Mouse (Mus musculus) cerebellum, adult 2 months (tissue): ENCODE results near the gene F2r. TPM values are rescaled to one million over a fixed set of nuclear protein-coding genes. Genes with fewer than 3 reads are reported as not detected.

Source experiments
- DNase-seq, 2 experiments: peaks; one replicate each; pipeline ENCODE4 v3.0.0; 2021
- H3K27ac ChIP-seq: fragments of 200-500 bp; 2 replicates; pipeline ENCODE4 v1.5.1; 2012; ENCODE audit warnings: low read length, control low read depth, inconsistent platforms; ENCODE audit not compliant: insufficient read depth
- H3K27me3 ChIP-seq: fragments of 200-500 bp; 2 replicates; pipeline ENCODE4 v1.6.1; 2012; ENCODE audit warnings: inconsistent platforms, mild to moderate bottlenecking, low read length, moderate library complexity; ENCODE audit not compliant: control insufficient read depth, insufficient read depth
- H3K4me1 ChIP-seq: fragments of 200-500 bp; 2 replicates; pipeline ENCODE4 v1.6.1; 2011; ENCODE audit warnings: low read length; ENCODE audit not compliant: control insufficient read depth, insufficient read depth
- H3K4me3 ChIP-seq: fragments of 200-500 bp; replicated peaks from 2 replicates; pipeline ENCODE3; 2011; ENCODE audit warnings: mild to moderate bottlenecking, low read depth, low read length, control low read depth; ENCODE audit not compliant: insufficient read depth
- CTCF ChIP-seq: fragments of 200-500 bp; IDR thresholded peaks from 2 replicates; pipeline ENCODE4 v1.5.1; 2011; ENCODE audit warnings: low read depth, mild to moderate bottlenecking, control low read depth, low read length, moderate library complexity, borderline replicate concordance; ENCODE audit not compliant: insufficient read depth
- POLR2A ChIP-seq: fragments of 200-500 bp; IDR thresholded peaks from 2 replicates; pipeline ENCODE4 v1.6.1; 2011; ENCODE audit warnings: low read length, control low read depth, borderline replicate concordance; ENCODE audit not compliant: insufficient read depth
- WGBS: fragments of 180-500 bp; shearing (Covaris S2); methylation state at CpG from one replicate; pipeline ENCODE4 v1.1.7; 2018; 5-methylcytosine and 5-hydroxymethylcytosine counted together
- polyA plus RNA-seq: library from polyadenylated mRNA; depleted of rRNA; stranded (reverse); fragments of >200 nt; gene quantifications from 2 replicates; pipeline ENCODE4 v1.2.3, GENCODE M21; 2012; rRNA removed

The F2r gene
- polyA plus RNA-seq, 1 experiment: 4.4 TPM

DNA sequence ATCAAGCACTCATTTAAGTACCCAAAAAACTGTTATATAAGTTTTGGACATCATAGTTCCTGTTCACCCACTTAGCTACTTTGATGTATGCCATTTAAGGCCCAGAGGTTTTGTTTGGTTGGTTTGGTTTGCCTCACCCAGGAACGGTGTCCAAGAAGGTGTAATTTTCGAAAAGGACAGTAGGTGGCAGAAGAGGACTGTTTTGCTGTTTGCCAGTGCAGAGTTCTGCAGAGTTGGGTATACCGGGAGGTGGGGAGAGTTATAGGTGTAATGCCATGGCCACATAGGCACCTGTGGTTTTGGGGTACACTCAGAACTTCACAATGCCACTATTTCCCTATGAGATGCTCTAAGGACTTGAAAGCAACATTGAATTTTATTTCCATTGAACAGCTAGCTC lies 54.6 kb downstream of the F2r start:
- H3K27ac ChIP-seq: no peak overlapping the region
- DNase-seq: peak; percentile 55
- H3K4me3 ChIP-seq: no peak overlapping the region
- no peaks in the 10 kb centered on the region for H3K4me1 ChIP-seq
- H3K27me3 ChIP-seq: no peaks in the 10 kb centered on the region
- no peak for TF ChIP-seq POLR2A
- peak; percentile 83 for TF ChIP-seq CTCF
- 0% methylated on average over 3 of the region's 3 CpGs for WGBS

DNA sequence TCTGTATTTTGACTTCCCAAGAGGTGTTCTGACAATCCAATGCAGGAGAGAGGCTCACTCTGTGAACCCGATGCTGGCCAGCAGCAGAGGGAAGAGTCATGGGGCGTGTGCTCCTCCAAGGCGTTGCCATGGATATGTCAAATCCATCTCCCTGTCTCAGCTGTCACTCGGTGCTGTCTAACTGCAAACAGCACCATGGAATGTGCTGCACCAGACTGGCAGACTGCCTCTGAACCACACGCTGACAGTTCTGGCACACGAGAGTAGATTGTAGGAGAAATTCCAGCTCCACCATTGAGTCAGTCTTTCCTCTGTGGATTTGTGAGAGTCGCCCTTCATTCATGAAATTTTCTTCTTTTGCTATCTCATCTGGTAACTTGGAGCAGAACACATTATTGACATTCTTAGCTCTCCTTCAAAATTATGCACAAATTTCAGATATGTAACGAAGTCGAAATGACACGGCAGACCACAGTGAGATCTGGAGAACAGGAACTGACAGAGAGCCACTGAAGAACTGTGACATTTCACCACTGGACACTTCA lies 55.1 kb downstream of the F2r start:
- Histone ChIP-seq H3K27me3 (no peaks in the 10 kb centered on the region), H3K4me3 (no peak overlapping the region), H3K27ac (no peak overlapping the region), H3K4me1 (no peaks in the 10 kb centered on the region)
- DNase-seq: no peak
- TF ChIP-seq CTCF: no peak
- TF ChIP-seq POLR2A: no peak
- WGBS: 26% methylated on average over 10 of the region's 10 CpGs

DNA sequence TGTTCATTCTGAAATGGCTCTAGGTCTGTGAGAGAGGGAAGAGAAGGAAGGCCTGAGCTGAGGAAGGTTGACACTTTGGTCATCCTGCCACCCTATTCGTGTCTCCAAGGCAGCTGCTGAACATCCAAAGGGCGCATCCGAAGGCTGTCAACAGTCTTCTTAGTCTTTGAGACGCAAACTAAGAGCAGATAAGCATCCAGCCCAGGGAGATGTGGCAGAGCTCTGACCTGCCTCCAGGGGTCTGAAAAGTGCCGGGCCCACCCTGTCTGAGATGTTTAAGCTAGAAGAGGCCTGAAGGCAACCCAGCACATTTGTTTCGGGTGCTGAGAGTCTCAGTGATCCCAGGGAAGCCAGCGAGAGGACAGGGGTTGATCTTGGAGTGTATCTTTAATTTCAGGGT lies 61.0 kb downstream of the F2r start:
- Histone ChIP-seq H3K4me1 (no peaks in the 10 kb centered on the region), H3K27me3 (no peaks in the 10 kb centered on the region), H3K4me3 (no peak overlapping the region), H3K27ac (no peak overlapping the region)
- WGBS: 89% methylated on average over 7 of the region's 7 CpGs
- no peak for DNase-seq
- TF ChIP-seq CTCF (no peak), POLR2A (no peak)

- DNase-seq: no peak
- Histone ChIP-seq H3K27ac (no peak overlapping the region), H3K4me3 (no peak overlapping the region), H3K27me3 (no peaks in the 10 kb centered on the region), H3K4me1 (no peaks in the 10 kb centered on the region)
- TF ChIP-seq POLR2A: no peak
- no peak for TF ChIP-seq CTCF
- 76% methylated on average over 11 of the region's 11 CpGs for WGBS
Measured at GRCm38 (mm10) chr13:95553885-95554492, 64.3 kb downstream of the F2r start.

Other genes with a start within 250 kb of the F2r start
- 39.9 and 40.5 TPM in 2 replicates for gene Aggf1, start 243.1 kb downstream of the F2r start, polyA plus RNA-seq
- gene Crhbp, start 173.6 kb downstream of the F2r start, polyA plus RNA-seq: 4.1 and 5.3 TPM in 2 replicates
- gene S100z, start 139.8 kb downstream of the F2r start, polyA plus RNA-seq: not detected in 2 replicates
- 0.13 and 0.29 TPM in 2 replicates for gene F2rl1, start 93.3 kb downstream of the F2r start, polyA plus RNA-seq
- gene F2rl2, start 78.4 kb upstream of the F2r start, polyA plus RNA-seq: 0.36 and 0.44 TPM in 2 replicates